ENCODE assay signal across 1 mouse cellular context in genomic region chr17:53688877-53689802, GRCm38 (mm10).
TF ChIP-seq lines count a peak whose summit lies in the region.

TSS of gene Sgo1 (minus strand) at chr17:53689333.

TF ChIP-seq in CH12.LX, 34 proteins besides CTCF, POLR2A, EP300 and RAD21 (continued from another document):
- TF ChIP-seq CHD2 (IDR thresholded peaks at IDR 0.05; ENCODE audit: low read length) (no peak), BHLHE40 (IDR thresholded peaks at IDR 0.05; ENCODE audit: low read depth, low read length) (peak; percentile 76), HCFC1 (IDR thresholded peaks at IDR 0.05; ENCODE audit: low read depth, low read length) (peak; percentile 72), ZC3H11A (IDR thresholded peaks at IDR 0.05; ENCODE audit: low read depth, low read length) (no peak), E2F4 (IDR thresholded peaks at IDR 0.05; ENCODE audit: insufficient replicate concordance, low read depth, low read length) (peak; percentile 89; the same call in 1 of the 2 replicates), SMC3 (IDR thresholded peaks at IDR 0.05; ENCODE audit: low read depth, low read length) (peak; percentile 12; the same call in 1 of the 2 replicates), RCOR1 (conservative IDR thresholded peaks at IDR 0.05; ENCODE audit: low read depth, low read length) (no peak), NELFE (IDR thresholded peaks at IDR 0.05; ENCODE audit: low read depth, low read length) (peak; percentile 76), USF1 (IDR thresholded peaks at IDR 0.05; ENCODE audit: low read depth, low read length) (peak; percentile 100), USF2 (conservative IDR thresholded peaks at IDR 0.05; ENCODE audit: low read depth, low read length) (peak; percentile 100), ZKSCAN1 (IDR thresholded peaks at IDR 0.05; ENCODE audit: borderline replicate concordance, low read depth, low read length) (no peak), JUND (conservative IDR thresholded peaks at IDR 0.05; ENCODE audit: low read depth, low read length) (no peak)
TF ChIP-seq in CH12.LX: peak in this region for 21.
